Mouse (Mus musculus) spleen, adult 2 months (tissue): ENCODE results near the gene Tnk2. TPM values are rescaled to one million over a fixed set of nuclear protein-coding genes. Genes with fewer than 3 reads are reported as not detected.

ENCODE experiments used
- DNase-seq, 2 experiments: peaks; one replicate each; pipeline versions ENCODE4 v3.0.0 to v3.0.0-alpha.2; 2012 to 2021; ENCODE audit warnings: low spot score in 2 of 2, low read depth in 1 of 2
- H3K27ac ChIP-seq: fragments of 200-500 bp; 2 replicates; pipeline ENCODE4 v1.5.1; 2012; ENCODE audit warnings: low read length, inconsistent platforms; ENCODE audit not compliant: insufficient read depth
- H3K27me3 ChIP-seq: fragments of 200-500 bp; 2 replicates; pipeline ENCODE4 v1.6.1; 2012; ENCODE audit warnings: mild to moderate bottlenecking, moderate library complexity, low read length, inconsistent platforms; ENCODE audit not compliant: control insufficient read depth, insufficient read depth
- H3K36me3 ChIP-seq: fragments of 200-500 bp; 2 replicates; pipeline ENCODE4 v1.6.1; 2012; ENCODE audit warnings: mild to moderate bottlenecking, low read length, inconsistent platforms; ENCODE audit not compliant: control insufficient read depth, insufficient read depth
- H3K4me1 ChIP-seq: fragments of 200-500 bp; 2 replicates; pipeline ENCODE4 v1.6.1; 2011; ENCODE audit warnings: inconsistent platforms; ENCODE audit not compliant: control insufficient read depth, insufficient read depth, insufficient read length
- H3K4me3 ChIP-seq: fragments of 200-500 bp; 2 replicates; pipeline ENCODE4 v1.5.1; 2011; ENCODE audit warnings: mild to moderate bottlenecking, inconsistent platforms; ENCODE audit not compliant: insufficient read depth, insufficient read length; ENCODE audit errors: extremely low read depth
- CTCF ChIP-seq: fragments of 200-500 bp; IDR thresholded peaks from 2 replicates; pipeline ENCODE4 v1.5.1; 2011; ENCODE audit warnings: mild to moderate bottlenecking, inconsistent platforms; ENCODE audit not compliant: insufficient read depth, insufficient read length, insufficient replicate concordance; ENCODE audit errors: extremely low read depth
- POLR2A ChIP-seq: fragments of 200-500 bp; IDR thresholded peaks from 2 replicates; pipeline ENCODE4 v1.6.1; 2011; ENCODE audit warnings: low read depth, low read length, inconsistent platforms
- WGBS: fragments of 180-500 bp; shearing (Covaris S2); methylation state at CpG from one replicate; pipeline ENCODE4 v1.1.7; 2018; 5-methylcytosine and 5-hydroxymethylcytosine counted together
- polyA plus RNA-seq: library from polyadenylated mRNA; depleted of rRNA; stranded (reverse); fragments of >200 nt; gene quantifications from 2 replicates; pipeline ENCODE4 v1.2.3, GENCODE M21; 2012

Tnk2 gene
- polyA plus RNA-seq, 1 experiment, result 109 TPM

DNA sequence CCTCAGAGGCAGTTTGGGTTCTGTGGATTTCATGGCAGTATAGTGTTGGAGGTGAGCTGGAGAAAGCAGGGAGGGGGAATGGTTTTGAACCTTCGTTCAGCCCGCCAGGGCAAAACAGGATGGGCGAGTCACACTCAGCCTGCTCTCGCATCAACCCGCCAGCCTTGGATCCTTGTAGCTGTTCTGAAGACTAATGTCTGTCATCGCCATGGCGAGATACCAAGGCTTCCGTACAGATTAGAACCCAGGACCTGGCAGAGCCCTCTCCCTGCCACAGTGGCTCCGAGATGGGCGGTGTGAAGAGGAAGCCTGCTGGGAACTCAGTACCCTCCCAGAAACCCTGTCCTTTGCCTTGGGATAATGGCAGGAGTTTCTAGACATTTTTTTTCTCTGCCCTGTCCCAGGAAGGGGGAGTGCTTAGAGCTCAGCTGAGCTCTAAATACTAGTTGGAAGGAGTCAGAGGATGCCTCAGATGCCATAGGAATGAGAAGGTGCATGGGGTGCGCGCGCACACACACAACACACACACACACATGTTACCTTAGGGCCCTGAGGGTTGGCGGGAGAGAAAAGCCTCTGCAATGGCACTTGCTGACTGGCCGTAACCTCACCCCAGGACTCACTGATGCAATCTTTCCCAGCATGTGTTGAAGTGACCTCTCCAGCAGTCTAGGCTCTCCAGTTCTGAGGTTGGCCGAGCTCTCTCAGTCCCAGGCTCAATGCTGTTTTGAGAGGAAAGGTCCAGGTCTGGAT lies 14.0 kb downstream of the Tnk2 start:
- Histone ChIP-seq H3K27me3 (no peaks in the 10 kb centered on the region), H3K27ac (no peak overlapping the region), H3K4me1 (peaks cover 16% of the 10 kb centered on the region; the same call in 1 of the 2 replicates), H3K4me3 (no peak overlapping the region), H3K36me3 (no peaks in the 10 kb centered on the region)
- TF ChIP-seq CTCF, result no peak
- TF ChIP-seq POLR2A, result no peak
- WGBS, result 93% methylated on average over 16 of the region's 16 CpGs
- no peak for DNase-seq

- H3K4me1 ChIP-seq, result peaks cover 19% of the 10 kb centered on the region; the same call in 1 of the 2 replicates
- no peak for DNase-seq
- no peak for TF ChIP-seq POLR2A
- TF ChIP-seq CTCF, result no peak
- no peak overlapping the region for H3K27ac ChIP-seq
- H3K27me3 ChIP-seq, result no peaks in the 10 kb centered on the region
- peak overlapping the region; percentile 59 for H3K4me3 ChIP-seq
- 11% methylated on average over 16 of the region's 21 CpGs for WGBS
- no peaks in the 10 kb centered on the region for H3K36me3 ChIP-seq
Observed at GRCm38 (mm10) chr16:32658743-32659171, 15.1 kb downstream of the Tnk2 start.

- Histone ChIP-seq H3K27ac (no peak overlapping the region), H3K4me3 (peak overlapping the region; percentile 59; the same call in 1 of the 2 replicates), H3K27me3 (no peaks in the 10 kb centered on the region), H3K36me3 (no peaks in the 10 kb centered on the region), H3K4me1 (peaks cover 19% of the 10 kb centered on the region; the same call in 1 of the 2 replicates)
- no peak for DNase-seq
- TF ChIP-seq CTCF, result peak; percentile 5; the same call in 1 of the 2 replicates
- no peak for TF ChIP-seq POLR2A
- 17% methylated on average over 8 of the region's 8 CpGs for WGBS
Observed at GRCm38 (mm10) chr16:32659385-32659784, 15.7 kb downstream of the Tnk2 start.

GRCm38 (mm10) chr16:32660095-32660494 lies 16.4 kb downstream of the Tnk2 start:
- peaks cover 19% of the 10 kb centered on the region; the same call in 1 of the 2 replicates for H3K4me1 ChIP-seq

DNA sequence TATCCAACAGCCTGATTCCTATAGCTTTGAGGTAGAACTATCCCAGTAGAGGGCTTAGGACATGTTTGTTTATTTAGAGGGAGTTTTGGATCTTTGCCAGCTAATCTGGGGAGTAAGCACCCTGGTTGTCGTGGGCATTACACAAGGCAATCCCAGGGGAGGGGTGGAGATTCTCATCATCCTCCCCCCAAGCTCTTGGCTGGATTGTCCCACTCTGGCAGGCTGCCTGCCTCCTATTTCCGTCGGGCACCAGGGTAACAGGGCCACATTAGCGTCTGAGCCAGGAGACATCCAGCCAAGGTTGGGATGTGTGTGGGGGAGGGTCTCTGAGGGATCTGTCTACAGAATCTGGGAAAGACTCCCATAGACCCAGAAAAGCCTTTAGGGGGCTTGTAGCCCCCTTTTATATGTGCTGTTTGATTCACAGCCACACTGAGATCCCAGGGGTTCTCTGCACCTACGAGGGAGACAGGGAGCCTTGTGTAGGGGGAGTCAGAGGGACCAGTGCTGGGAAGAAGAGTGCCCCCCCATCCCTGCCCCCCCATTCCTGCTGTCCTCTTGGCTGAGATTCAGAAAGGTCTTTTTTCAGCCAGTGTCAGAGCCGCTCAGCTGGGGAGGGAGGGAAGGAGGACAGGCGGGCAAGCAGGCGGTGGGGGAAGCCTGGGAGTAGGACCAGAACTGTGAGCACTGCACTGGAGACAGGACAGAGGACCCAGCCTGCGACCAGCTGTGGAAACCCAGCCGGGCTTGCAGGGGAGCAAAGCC lies 17.1 kb downstream of the Tnk2 start:
- H3K36me3 ChIP-seq, result no peaks in the 10 kb centered on the region
- no peak for DNase-seq

More at GRCm38 (mm10) chr16:32660095-32660494, 16.4 kb downstream of the Tnk2 start:
- DNase-seq, result no peak
- TF ChIP-seq CTCF (no peak), POLR2A (no peak)
- H3K27ac ChIP-seq, result no peak overlapping the region
- 23% methylated on average over 1 of the region's 1 CpGs for WGBS
- no peaks in the 10 kb centered on the region for H3K36me3 ChIP-seq
- H3K27me3 ChIP-seq, result no peaks in the 10 kb centered on the region
- H3K4me3 ChIP-seq, result no peak overlapping the region

DNA sequence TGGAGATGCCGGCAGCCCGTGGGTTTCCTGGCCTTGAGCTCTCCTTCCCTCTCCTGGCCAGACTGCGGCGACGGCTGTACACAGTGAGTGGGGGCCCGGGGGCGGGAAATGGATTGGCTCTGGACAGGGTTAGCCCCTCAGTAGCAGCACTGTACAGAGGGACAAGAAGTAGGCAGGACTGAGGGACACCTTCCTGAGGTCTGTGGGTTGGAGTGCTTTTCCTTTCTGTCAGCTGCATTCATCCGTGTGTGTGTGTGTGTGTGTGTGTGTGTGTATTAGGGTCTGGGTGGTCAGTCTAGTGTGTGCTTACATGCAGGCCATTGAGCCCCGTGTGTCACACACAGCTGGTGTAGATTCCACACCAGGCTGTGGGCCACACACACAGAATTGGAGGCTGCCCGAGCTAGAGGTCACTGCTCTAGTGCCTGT lies 17.8 kb downstream of the Tnk2 start:
- 50% methylated on average over 10 of the region's 10 CpGs for WGBS
- Histone ChIP-seq H3K27ac (peak overlapping the region; percentile 5; the same call in 1 of the 2 replicates), H3K36me3 (no peaks in the 10 kb centered on the region), H3K4me1 (peaks cover 19% of the 10 kb centered on the region; the same call in 1 of the 2 replicates), H3K27me3 (no peaks in the 10 kb centered on the region), H3K4me3 (no peak overlapping the region)
- DNase-seq, result no peak
- TF ChIP-seq CTCF (no peak), POLR2A (no peak)

More for the DNA sequence above, 17.1 kb downstream of the Tnk2 start:
- WGBS, result 55% methylated on average over 10 of the region's 10 CpGs
- Histone ChIP-seq H3K4me1 (peaks cover 19% of the 10 kb centered on the region; the same call in 1 of the 2 replicates), H3K27me3 (no peaks in the 10 kb centered on the region), H3K4me3 (no peak overlapping the region), H3K27ac (no peak overlapping the region; the same call in 1 of the 2 replicates)
- TF ChIP-seq POLR2A (no peak), CTCF (no peak)

GRCm38 (mm10) chr16:32662372-32662771 lies 18.7 kb downstream of the Tnk2 start:
- Histone ChIP-seq H3K27me3 (no peaks in the 10 kb centered on the region), H3K4me3 (no peak overlapping the region), H3K4me1 (peaks cover 19% of the 10 kb centered on the region; the same call in 1 of the 2 replicates), H3K27ac (no peak overlapping the region), H3K36me3 (no peaks in the 10 kb centered on the region)
- WGBS, result 93% methylated on average over 7 of the region's 7 CpGs
- DNase-seq, result no peak
- no peak for TF ChIP-seq POLR2A
- no peak for TF ChIP-seq CTCF
